Mouse (Mus musculus) ES-Bruce4 (cell line): Measurements from ENCODE around the gene Lrrc4b. TPM values are rescaled to one million over a fixed set of nuclear protein-coding genes. Genes with fewer than 3 reads are reported as not detected.

Source experiments
- H3K27ac ChIP-seq: 2 replicates; pipeline ENCODE4 v1.5.1; 2012; ENCODE audit warnings: low read length, inconsistent platforms; ENCODE audit not compliant: insufficient read depth
- H3K27me3 ChIP-seq: 2 replicates; pipeline ENCODE4 v1.6.1; 2012; ENCODE audit warnings: mild to moderate bottlenecking, low read length, inconsistent platforms; ENCODE audit not compliant: control insufficient read depth, poor library complexity, insufficient read depth, severe bottlenecking
- H3K36me3 ChIP-seq: 2 replicates; pipeline ENCODE4 v1.6.1; 2012; ENCODE audit warnings: inconsistent platforms, mild to moderate bottlenecking, low read length, moderate library complexity; ENCODE audit not compliant: control insufficient read depth, poor library complexity, insufficient read depth, severe bottlenecking
- H3K4me1 ChIP-seq: one replicate; pipeline ENCODE4 v1.8.1; 2011; ENCODE audit warnings: low read length; ENCODE audit not compliant: control insufficient read depth, insufficient read depth
- H3K4me3 ChIP-seq: 2 replicates; pipeline ENCODE4 v1.5.1; 2011; ENCODE audit warnings: low read depth, mild to moderate bottlenecking, low read length
- H3K9ac ChIP-seq: 2 replicates; pipeline ENCODE4 v1.6.1; 2012; ENCODE audit warnings: low read depth, mild to moderate bottlenecking, inconsistent platforms; ENCODE audit not compliant: poor library complexity, severe bottlenecking
- H3K9me3 ChIP-seq: replicated peaks from 2 replicates; pipeline ENCODE4 v1.6.1; 2012; ENCODE audit warnings: mild to moderate bottlenecking, low read length, inconsistent platforms; ENCODE audit not compliant: control insufficient read depth, poor library complexity, insufficient read depth, severe bottlenecking
- CTCF ChIP-seq: IDR thresholded peaks from one replicate; pipeline ENCODE4 v1.8.1; 2011; ENCODE audit warnings: low read depth, low read length
- EP300 ChIP-seq: IDR thresholded peaks from 2 replicates; pipeline ENCODE4 v1.6.1; 2011; ENCODE audit warnings: low read depth, low read length; ENCODE audit not compliant: insufficient read depth
- POLR2A ChIP-seq: IDR thresholded peaks from one replicate; pipeline ENCODE4 v1.8.1; 2011; ENCODE audit warnings: low read length; ENCODE audit not compliant: insufficient read depth
- polyA plus RNA-seq: library from polyadenylated mRNA; stranded (reverse); fragments of >200 nt; gene quantifications from 2 replicates; pipeline ENCODE4 v1.2.4, GENCODE M21; 2011; ENCODE audit warnings: low read depth; ENCODE audit not compliant: missing spikeins, insufficient read depth, insufficient read length

Gene Lrrc4b
- polyA plus RNA-seq, 1 experiment, result not detected

DNA sequence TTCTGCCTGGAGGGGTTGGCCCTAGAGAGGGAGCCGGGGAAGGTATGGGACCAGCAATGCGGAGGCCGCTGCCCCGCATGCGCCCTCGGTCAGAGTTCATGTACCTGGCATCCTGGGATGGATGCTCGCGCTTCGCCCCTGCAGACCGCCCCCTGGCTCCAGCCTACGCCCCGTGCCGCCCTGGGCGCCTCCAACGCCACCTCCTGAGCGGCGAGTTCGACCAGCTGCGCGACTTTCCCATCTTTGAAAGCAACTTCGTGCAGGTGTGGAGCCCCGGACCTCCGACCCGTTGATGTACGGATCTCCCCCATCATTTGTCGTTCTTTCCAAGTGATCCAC, 67.9 kb downstream of the Lrrc4b start:
- Histone ChIP-seq H3K4me3 (peak overlapping the region; percentile 81), H3K36me3 (no peaks in the 10 kb centered on the region), H3K27me3 (no peaks in the 10 kb centered on the region), H3K9ac (peak overlapping the region; percentile 62), H3K9me3 (no peaks in the 10 kb centered on the region), H3K27ac (peak overlapping the region; percentile 81), H3K4me1 (no peaks in the 10 kb centered on the region)
- TF ChIP-seq POLR2A (no peak), EP300 (no peak), CTCF (no peak)

- peak overlapping the region; percentile 31; the same call in 1 of the 2 replicates for H3K27ac ChIP-seq
These were observed 68.7 kb downstream of the Lrrc4b start for GRCm38 (mm10) chr7:44497361-44498055.

DNA sequence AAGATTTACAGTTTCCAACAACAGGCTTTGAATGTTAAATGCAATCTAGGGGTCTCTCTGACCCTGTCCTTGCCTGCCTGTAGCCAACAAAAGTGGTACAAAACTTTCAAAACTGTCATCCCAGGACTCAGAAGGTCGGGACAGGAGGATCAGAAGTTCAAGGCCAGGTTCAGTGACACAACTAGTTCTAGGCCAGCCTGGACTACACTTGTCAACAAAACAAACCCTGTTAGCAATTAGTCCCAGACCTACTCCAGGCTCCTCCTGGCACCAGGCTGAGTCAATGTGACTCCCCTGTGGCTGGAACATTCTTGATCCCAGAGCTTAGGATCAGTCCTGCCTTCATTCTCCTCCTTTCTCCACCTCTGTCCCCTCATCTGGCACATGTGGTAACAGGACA, 70.1 kb downstream of the Lrrc4b start:
- H3K4me3 ChIP-seq, result no peak overlapping the region
- H3K9me3 ChIP-seq, result no peaks in the 10 kb centered on the region
- H3K4me1 ChIP-seq, result no peaks in the 10 kb centered on the region
- TF ChIP-seq EP300 (no peak), CTCF (no peak), POLR2A (no peak)
- no peaks in the 10 kb centered on the region for H3K36me3 ChIP-seq
- H3K27ac ChIP-seq, result no peak overlapping the region
- no peaks in the 10 kb centered on the region for H3K27me3 ChIP-seq
- no peak overlapping the region for H3K9ac ChIP-seq

More at GRCm38 (mm10) chr7:44497361-44498055, 68.7 kb downstream of the Lrrc4b start:
- Histone ChIP-seq H3K9me3 (no peaks in the 10 kb centered on the region), H3K4me3 (peak overlapping the region; percentile 41), H3K27me3 (no peaks in the 10 kb centered on the region), H3K36me3 (no peaks in the 10 kb centered on the region), H3K9ac (peak overlapping the region; percentile 62), H3K4me1 (no peaks in the 10 kb centered on the region)
- TF ChIP-seq POLR2A, result no peak
- no peak for TF ChIP-seq EP300
- TF ChIP-seq CTCF, result no peak

GRCm38 (mm10) chr7:44500046-44500445, 71.2 kb downstream of the Lrrc4b start:
- Histone ChIP-seq H3K27me3 (no peaks in the 10 kb centered on the region), H3K27ac (no peak overlapping the region), H3K9ac (no peak overlapping the region), H3K4me1 (no peaks in the 10 kb centered on the region), H3K36me3 (no peaks in the 10 kb centered on the region), H3K9me3 (no peaks in the 10 kb centered on the region), H3K4me3 (peak overlapping the region; percentile 17)
- TF ChIP-seq EP300 (0 out of 2 replicates have a peak, but pooled peaks have one; percentile 15), CTCF (no peak), POLR2A (no peak)

DNA sequence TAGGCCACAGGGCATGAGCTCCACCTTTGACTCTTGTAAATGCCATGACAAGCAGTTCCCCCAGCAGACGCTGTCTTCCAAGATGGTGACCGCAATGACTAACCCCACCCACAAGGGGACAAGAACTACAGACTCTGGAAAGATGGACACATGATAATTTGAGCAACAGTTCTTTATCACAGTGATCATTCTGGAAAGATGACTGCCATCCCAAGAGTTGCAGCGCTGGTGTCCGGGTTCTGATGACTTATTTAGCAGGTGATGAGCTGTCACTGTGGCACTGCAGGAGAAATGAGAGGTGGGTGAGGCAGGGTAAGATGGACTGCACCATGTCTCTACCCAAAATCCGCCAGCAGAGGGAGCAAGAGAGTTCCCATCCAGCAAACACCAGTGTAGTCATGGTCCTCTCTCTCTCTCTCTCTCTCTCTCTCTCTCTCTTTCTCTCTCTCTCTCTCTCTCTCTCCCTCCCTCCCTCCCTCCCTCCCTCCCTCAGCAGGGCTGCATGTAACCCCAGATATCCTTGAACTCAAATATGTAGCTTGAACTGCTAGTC, 72.8 kb downstream of the Lrrc4b start:
- no peaks in the 10 kb centered on the region for H3K9me3 ChIP-seq
- H3K27ac ChIP-seq, result no peak overlapping the region
- TF ChIP-seq CTCF, result peak; percentile 78
- TF ChIP-seq POLR2A, result no peak
- no peaks in the 10 kb centered on the region for H3K4me1 ChIP-seq
- no peaks in the 10 kb centered on the region for H3K27me3 ChIP-seq
- H3K36me3 ChIP-seq, result no peaks in the 10 kb centered on the region
- no peak overlapping the region for H3K4me3 ChIP-seq
- H3K9ac ChIP-seq, result no peak overlapping the region

DNA sequence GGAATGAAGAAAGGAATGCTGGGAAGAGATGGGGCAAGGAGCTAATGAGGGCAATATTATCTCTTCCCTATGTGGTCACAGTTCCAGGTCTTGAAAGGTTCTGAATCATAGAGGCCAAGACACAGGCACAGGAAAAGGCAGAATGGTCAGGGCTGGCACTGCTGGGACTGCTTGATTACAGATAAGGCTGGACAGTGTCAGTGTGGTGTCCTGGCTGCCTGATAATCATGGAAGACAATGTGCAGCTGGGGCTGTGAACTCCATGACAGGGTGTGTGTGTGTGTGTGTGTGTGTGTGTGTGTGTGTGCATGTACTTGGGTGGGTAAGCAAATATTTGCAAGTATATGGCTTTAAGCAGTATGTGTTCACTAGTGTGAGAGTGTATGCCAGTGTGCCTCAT, 78.7 kb downstream of the Lrrc4b start:
- TF ChIP-seq CTCF (no peak), POLR2A (no peak), EP300 (no peak)
- no peaks in the 10 kb centered on the region for H3K27me3 ChIP-seq
- no peaks in the 10 kb centered on the region for H3K4me1 ChIP-seq
- H3K9me3 ChIP-seq, result no peaks in the 10 kb centered on the region
- no peaks in the 10 kb centered on the region for H3K36me3 ChIP-seq
- H3K27ac ChIP-seq, result no peak overlapping the region
- H3K9ac ChIP-seq, result no peak overlapping the region
- no peak overlapping the region for H3K4me3 ChIP-seq

Other genes with a start within 250 kb of the Lrrc4b start
- not detected in 2 replicates for gene Klk1b24, start 240.8 kb upstream of the Lrrc4b start, polyA plus RNA-seq
- gene Klk1b3, start 230.8 kb upstream of the Lrrc4b start, polyA plus RNA-seq, result not detected in 2 replicates
- gene Klk1b4, start 221.6 kb upstream of the Lrrc4b start, polyA plus RNA-seq, result not detected in 2 replicates
- gene Klk1b5, start 213.1 kb upstream of the Lrrc4b start, polyA plus RNA-seq, result not detected in 2 replicates
- 1.3 and 1.8 TPM in 2 replicates for gene Klk1, start 203.7 kb upstream of the Lrrc4b start, polyA plus RNA-seq
- not detected in 2 replicates for gene Gm36864, start 192.8 kb upstream of the Lrrc4b start, polyA plus RNA-seq
- 0.65 and 1.3 TPM in 2 replicates for gene 1700028J19Rik, start 182.3 kb upstream of the Lrrc4b start, polyA plus RNA-seq
- 76.7 and 89.3 TPM in 2 replicates for gene 2410002F23Rik, start 182.3 kb upstream of the Lrrc4b start, polyA plus RNA-seq
- not detected in 2 replicates for gene Acp4, start 171.6 kb upstream of the Lrrc4b start, polyA plus RNA-seq
- gene Gm15517, start 167.6 kb upstream of the Lrrc4b start, polyA plus RNA-seq, result not detected in 2 replicates
- gene Clec11a, start 122.1 kb upstream of the Lrrc4b start, polyA plus RNA-seq, result 0.75 and 0.87 TPM in 2 replicates
- 2.5 and 3.4 TPM in 2 replicates for gene Shank1, start 118.8 kb upstream of the Lrrc4b start, polyA plus RNA-seq
- gene Syt3, start 44.9 kb upstream of the Lrrc4b start, polyA plus RNA-seq, result 1.8 and 1.9 TPM in 2 replicates
- 7.7 and 8.3 TPM in 2 replicates for gene 1700008O03Rik, start 43.2 kb upstream of the Lrrc4b start, polyA plus RNA-seq
- gene Aspdh, start 36.4 kb downstream of the Lrrc4b start, polyA plus RNA-seq, result not detected in 2 replicates
- 9.7 and 12.3 TPM in 2 replicates for gene Josd2, start 39.0 kb downstream of the Lrrc4b start, polyA plus RNA-seq
- 67.7 and 75.3 TPM in 2 replicates for gene Emc10, start 67.5 kb downstream of the Lrrc4b start, polyA plus RNA-seq
- 5.6 and 7.4 TPM in 2 replicates for gene Fam71e1, start 67.6 kb downstream of the Lrrc4b start, polyA plus RNA-seq
- gene Mybpc2, start 95.6 kb downstream of the Lrrc4b start, polyA plus RNA-seq, result 2.3 and 2.5 TPM in 2 replicates
- gene Spib, start 103.1 kb downstream of the Lrrc4b start, polyA plus RNA-seq, result 1.4 and 2.4 TPM in 2 replicates
- 81.9 and 86.6 TPM in 2 replicates for gene Pold1, start 119.8 kb downstream of the Lrrc4b start, polyA plus RNA-seq
- gene Nr1h2, start 124.9 kb downstream of the Lrrc4b start, polyA plus RNA-seq, result 67.6 and 95.7 TPM in 2 replicates
- 0.97 and 1.1 TPM in 2 replicates for gene Napsa, start 143.4 kb downstream of the Lrrc4b start, polyA plus RNA-seq
- gene Kcnc3, start 161.6 kb downstream of the Lrrc4b start, polyA plus RNA-seq, result 12.3 and 15.5 TPM in 2 replicates
- 14.7 and 16.5 TPM in 2 replicates for gene Myh14, start 241.8 kb downstream of the Lrrc4b start, polyA plus RNA-seq